Mouse (Mus musculus) kidney, postnatal 25 days (tissue): ENCODE data around the gene Fam189b.
A peak's percentile ranks its signal among the peaks of the same experiment; 100 is the strongest.
"Not testable (repeated sequence)": the region's sequence is repeated elsewhere in the genome, so short reads cannot be mapped to it uniquely, and the experiment has no call there.

Source experiments
- DNase-seq, 2 experiments: peaks; one replicate each; pipeline ENCODE4 v3.0.0; 2021; ENCODE audit warnings: mixed read lengths in 2 of 2

Gene Fam189b

GRCm38 (mm10) chr3:89183058-89183958, at the start of gene Fam189b:
TSS of gene Fam189b (plus strand) at chr3:89183143.
- peak; percentile 82 to 90 for DNase-seq

DNA sequence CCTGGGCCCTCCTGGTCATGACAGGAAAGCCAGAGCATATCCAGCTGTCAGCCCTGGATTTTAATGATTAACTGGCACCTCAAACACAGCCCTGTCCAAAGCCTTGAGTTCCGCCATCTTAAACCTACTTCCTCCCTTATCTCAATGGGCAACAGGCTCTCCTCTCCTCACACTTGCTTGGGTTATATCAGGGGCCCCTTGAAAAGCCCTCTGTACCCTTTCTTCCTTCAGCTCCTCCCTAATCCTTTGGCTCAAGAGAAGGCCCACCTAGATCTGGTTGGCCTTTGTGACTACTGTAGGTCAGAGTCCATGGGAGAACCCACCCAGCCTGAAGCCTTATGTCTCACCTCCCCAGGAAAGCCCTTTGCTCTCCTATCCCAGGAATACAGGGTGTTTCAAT, 49.2 kb upstream of the Fam189b start:
- no peak for DNase-seq

DNA sequence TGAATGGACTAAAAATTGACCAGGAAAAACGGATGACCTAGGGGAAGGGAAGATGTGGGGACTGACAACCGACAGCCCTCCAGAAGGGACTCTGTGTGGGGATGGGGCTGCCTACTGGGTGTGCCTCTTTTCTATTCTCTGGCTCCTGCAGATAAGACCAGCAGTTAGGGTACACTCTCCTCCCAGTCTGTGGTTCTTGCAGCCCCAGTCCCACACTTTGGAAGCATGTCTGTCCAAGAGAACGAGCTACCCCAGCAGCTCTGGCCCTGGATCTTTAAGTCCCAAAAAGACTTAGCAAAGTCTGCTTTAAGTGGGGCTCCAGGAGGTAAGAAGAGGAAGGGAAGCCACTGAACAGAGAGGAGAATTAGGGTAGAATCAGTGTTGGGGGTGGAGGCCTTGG, 47.0 kb upstream of the Fam189b start, which contains the start of gene Pklr:
Gene Pklr (plus strand): TSS at position 185 of the 400 bp plus-strand sequence.
- no peak for DNase-seq

- DNase-seq: peak; percentile 83 to 93
Observed at GRCm38 (mm10) chr3:89136365-89136764, 46.6 kb upstream of the Fam189b start.

- DNase-seq: peak; percentile 58 to 81
Observed at GRCm38 (mm10) chr3:89144821-89145220, 38.1 kb upstream of the Fam189b start.

- DNase-seq: no peak
Observed at GRCm38 (mm10) chr3:89145566-89145965, 37.4 kb upstream of the Fam189b start.

DNA sequence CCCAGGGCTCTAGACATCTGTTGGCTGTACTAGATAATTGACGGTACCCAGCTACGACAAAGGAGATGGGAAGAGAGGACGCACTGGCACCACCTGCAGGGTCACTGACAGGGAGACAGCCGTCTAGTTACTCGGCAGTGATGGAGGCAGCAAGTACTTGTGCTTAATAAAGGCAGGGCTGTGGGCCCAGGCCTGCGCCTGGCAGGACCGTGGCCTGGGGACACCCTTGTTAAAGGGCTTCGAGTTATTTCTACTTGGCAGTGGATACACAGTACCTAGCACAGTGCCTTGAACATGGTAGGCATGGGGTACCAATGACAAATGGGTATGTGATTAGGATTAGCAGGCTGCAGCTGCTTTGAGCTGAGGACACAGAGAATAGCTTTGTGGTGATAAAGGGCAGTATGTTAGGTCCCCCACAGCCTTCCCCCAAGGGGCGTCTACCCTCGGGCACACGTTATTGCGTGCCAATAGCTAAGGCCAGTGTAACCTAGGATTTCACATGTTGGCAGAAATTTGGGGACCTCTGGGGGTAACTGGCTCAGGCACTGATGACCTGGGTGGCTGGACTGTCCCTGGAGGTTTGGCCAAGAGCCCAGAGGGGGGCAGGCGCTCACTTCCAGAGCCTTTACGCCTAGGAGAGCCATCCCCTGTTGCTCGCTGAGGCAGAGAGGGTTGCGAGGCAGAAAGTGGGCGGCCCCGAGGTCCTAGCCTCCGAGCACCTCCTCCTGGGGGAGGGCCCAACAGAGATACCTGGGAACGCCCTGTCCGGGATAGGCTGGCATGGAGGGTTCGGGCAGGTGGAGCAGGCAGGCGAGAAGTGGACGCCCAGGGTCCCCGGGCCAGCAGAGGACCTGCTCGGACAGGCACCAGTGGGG, 35.6 kb upstream of the Fam189b start:
- peak; percentile 72 to 88 for DNase-seq

GRCm38 (mm10) chr3:89147979-89148311, 35.0 kb upstream of the Fam189b start:
- DNase-seq: no peak

DNA sequence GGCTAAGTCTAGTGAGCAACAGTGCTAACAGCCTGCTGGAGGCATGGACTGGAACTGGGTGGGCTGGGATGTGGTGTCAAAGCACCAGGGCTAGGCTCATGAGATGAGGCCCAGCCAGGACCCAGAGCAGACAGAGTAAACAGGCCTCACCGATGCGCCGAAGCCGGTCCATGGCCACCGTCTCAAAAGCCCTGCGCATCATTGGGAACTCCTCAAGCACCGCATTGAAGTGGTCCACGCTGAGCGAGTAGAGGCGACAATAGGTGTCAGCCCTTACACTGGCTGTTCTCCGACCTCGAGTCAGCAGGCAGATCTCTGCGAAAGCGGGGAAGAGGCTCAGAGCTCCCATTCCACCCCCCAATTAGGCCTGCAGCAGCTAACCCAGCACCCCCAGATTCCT, 34.4 kb upstream of the Fam189b start:
- DNase-seq: no peak

- no peak for DNase-seq
Observed at GRCm38 (mm10) chr3:89152084-89152835, 30.7 kb upstream of the Fam189b start.

GRCm38 (mm10) chr3:89156951-89157350, 26.0 kb upstream of the Fam189b start:
- DNase-seq: no peak

GRCm38 (mm10) chr3:89158651-89159050, 24.3 kb upstream of the Fam189b start:
- peak in 1 of 2 experiments; percentile 26 for DNase-seq

- DNase-seq: peak; percentile 74 to 83
Observed at GRCm38 (mm10) chr3:89159211-89159610, 23.7 kb upstream of the Fam189b start.

DNA sequence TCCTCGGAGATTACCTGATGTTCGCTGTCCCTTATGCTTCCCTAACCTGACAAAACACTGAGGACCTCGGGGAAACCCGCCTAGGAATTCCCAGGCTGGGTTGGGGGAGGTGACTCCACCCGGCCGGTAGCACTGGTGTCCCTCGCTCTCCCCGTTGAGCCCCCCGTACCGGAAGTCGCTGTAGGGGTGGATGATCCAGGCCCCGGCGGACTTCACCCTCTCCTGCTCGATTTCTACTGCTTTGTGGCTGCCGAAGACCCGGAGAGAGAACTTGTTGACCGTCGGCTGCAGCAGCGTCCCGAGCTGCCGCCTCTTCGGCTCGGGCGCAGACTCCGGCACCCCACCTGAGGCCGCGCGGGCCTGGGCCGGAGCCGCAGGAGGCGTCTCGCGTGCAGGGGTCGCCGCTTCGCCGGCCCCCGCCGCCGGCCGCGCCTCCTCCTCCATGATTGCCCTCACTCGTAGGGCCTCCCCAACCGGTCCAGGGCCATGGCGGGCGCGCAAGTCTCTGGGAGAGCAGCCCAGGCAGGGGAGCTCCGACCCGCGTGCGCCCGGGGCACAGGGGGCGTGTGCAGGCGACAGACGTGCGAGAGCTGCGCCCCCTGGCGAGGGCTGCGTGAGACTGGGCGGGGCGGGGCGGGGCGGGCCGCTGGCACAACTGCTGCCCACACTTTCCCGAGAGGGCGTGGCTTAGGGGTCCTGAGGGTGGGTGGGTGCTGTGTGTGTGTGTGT, 23.2 kb upstream of the Fam189b start, which contains the start of gene Hcn3:
Gene Hcn3 (minus strand): TSS at position 581 of the 729 bp plus-strand sequence.
- peak; percentile 64 to 79 for DNase-seq

- DNase-seq: not testable (repeated sequence)
Observed at GRCm38 (mm10) chr3:89161207-89161606, 21.7 kb upstream of the Fam189b start.

DNA sequence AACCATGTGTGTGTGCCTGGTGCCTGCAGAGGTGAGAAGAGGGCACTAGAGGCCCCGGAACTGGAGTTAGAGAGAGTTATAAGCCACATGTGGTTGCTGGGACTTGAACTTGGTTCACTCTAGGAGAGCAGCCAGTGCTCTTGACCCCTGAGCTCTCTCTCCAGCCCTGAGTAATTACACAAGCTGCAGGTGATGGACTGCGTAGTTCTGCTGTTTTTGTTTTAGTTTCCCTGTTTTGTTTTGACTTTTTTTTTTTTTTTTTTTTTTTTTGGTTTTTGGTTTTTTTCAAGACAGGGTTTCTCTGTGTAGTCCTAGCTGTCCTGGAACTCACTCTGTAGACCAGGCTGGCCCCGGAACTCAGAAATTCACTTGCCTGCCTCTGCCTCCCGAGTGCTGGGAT, 21.2 kb upstream of the Fam189b start:
- DNase-seq: no peak

- no peak for DNase-seq
Observed at GRCm38 (mm10) chr3:89163123-89163522, 19.8 kb upstream of the Fam189b start.

DNA sequence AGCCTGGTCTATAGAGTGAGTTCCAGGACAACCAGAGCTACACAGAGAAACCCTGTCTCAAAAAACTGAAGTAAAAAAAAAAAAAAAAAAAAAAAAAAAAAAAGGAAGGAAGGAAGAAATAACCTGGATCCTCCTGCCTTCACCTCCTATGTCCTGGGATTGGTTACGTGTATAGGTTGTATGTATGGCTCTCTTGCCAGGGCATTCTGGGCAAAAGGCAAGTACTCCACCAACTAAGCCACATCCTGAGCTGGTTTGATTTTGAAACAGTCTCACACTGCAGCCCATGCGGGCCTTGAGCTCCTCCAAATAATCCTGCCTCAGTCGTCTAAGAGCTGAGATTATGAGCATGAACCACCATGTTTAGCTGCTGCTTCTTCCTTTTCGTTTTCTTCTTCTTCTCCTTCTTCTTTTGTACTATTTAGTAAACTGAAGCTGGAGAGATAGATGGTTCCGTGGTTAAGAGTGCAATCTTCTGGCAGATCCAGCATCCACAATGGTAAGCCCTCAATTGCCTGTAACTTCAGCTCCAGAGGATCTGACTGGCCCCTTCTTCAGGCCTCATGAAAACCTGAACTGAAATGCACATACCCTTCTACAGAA, 19.2 kb upstream of the Fam189b start:
- no peak for DNase-seq

- DNase-seq: peak; percentile 94 to 98
Observed at GRCm38 (mm10) chr3:89164506-89165267, 18.3 kb upstream of the Fam189b start, which contains the start of gene Clk2. TSS of gene Clk2 (plus strand) at chr3:89164795.

DNA sequence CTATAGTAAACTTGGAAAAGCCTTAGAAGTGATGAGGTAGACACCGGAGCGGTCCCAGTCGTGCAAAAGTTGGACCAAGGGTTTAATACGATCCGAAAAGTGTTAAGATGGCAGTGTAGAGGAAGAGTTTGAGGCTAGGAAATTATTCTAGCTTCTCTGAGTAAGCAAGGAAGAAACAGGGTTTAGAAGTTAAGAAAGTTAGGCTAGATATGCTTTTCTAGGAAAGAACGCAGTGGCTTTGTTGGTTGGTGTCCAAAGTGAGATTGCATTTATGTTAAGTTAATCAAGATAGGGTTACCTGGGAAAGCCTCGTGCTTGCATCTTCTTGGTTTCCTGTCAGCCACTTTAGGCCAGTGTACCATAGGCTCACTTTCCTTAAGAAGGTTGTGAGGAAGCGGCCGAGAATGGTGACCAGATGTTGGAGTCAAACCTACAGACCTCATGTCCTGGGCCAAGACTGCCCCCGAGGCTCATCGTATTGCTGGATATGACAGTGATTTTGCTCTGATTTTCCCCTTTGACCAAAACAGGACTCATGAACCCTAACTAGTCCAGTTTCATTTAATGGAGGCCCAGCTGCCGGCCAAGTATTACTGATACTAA, 17.6 kb upstream of the Fam189b start:
- no peak for DNase-seq
